Mouse (Mus musculus) cerebellum, adult 11-12 months (tissue): ENCODE measurements around the gene Emilin1.

ENCODE experiments used
- DNase-seq: peaks from one replicate; pipeline ENCODE4 v3.0.0; 2022

Emilin1 gene

DNA sequence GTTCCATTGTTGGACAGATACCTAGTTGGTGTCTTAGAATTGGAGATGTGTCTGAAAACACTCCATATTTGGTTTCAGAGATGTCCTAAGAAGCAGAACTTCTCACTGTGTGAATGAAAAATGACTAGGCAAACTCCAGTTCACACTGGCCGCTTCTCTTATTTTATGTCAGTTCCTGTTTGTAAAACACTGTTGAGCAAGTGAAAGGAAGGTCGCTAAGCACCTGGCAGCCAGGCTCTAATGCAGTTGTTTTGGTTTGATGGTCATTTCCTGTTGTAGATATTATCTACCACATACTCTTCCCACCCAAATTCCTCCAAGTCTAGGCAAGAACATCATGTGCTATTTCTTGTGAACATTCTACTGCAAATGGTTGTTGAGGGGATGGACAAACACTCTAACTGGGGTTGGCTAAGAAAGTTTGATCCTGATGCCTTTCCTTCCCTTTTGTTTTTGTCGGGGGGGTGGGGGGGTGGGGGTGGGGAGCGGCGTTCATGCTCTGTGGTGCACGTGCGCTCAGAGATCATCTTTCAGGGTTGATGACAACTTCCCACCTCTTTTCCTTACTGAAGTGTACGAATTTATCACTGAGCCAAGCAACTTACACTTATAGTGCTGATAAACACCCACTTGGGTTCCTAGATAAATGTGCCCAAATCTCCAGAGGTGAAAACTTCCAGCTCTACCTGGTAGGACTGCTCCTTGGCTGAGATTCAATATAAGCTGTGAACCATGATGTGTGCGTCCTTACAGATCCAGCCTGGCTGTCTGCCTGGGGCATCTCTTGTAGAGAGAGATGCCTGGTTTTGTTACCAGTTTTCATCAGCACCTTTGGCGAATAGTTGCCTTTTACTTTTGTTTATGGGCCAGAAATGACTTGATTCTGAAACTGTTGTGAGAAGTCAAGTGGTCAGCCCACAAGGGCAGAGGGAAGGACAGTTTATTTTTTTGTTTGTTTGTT lies 48.6 kb downstream of the Emilin1 start:
- DNase-seq: no peak

DNA sequence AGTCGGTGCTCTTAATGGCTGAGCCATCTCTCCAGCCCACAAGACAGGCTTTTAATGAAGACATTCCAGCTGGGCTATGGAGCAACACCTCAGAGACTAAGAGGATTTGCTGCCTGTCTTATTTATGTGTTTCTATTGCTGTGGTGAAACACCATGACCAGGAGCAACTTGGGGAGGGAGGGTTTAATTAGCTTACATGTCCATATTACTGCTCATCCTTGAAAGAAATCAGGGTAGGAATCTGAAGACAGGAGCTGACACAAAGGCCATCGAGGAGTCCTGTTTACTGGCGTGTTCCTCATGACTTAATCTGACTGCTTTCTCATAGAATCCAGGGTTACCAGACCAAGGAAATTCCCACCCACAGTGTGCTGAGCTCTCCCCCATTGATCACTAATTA lies 50.7 kb downstream of the Emilin1 start:
- no peak for DNase-seq

- DNase-seq: no peak
These were observed 53.0 kb downstream of the Emilin1 start for GRCm38 (mm10) chr5:30966189-30966588.

DNA sequence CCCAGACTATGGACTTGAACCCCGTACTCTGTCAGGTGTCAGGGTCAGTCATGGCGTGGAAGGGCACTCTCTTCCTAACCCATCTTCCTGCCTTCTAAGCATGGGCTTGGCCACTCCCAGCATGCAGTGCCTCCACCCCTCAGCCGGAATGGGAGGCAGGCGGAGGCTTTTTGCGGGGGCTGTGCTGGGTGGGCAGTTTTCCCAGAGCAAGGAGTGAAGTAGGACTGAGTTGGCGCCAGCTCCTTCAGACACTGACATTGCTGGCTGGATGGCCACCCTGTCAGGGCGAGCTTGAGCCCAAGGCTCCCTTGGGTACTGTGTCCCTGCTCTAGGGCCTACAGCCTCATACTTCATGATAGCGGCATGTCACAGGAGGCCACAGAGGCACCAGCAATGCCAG lies 55.2 kb downstream of the Emilin1 start, which contains the start of gene Tcf23:
Gene Tcf23 (plus strand): TSS at position 247 of the 400 bp plus-strand sequence.
- no peak for DNase-seq

DNA sequence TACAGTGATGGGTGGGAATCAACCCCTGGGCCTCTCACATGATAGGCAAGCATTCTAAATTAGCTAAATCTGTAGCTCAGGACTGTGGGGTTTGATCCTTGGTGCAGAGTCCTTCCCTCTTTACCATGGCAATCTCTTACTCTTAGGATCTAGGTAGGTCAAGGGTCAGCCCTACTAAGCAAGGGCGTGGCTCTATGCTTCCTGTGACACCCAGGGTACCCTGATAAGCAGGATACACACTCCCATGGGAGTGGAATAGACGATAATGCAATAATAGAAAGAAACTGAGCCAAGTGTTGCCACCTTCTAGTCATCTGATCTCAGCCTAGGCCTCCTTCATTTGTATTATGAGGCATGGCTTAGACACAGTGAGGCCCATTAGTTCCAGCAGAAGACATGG lies 56.2 kb downstream of the Emilin1 start:
- DNase-seq: no peak
